Mouse (Mus musculus): ENCODE measurements at regions not wholly inside any gene's neighbourhood (a gene's known extent, or its start where the extent isn't known, plus 50 kb on each side); places are given as distances from the start of the nearest gene placed in this dataset.
A peak's percentile ranks its signal among the peaks of the same experiment; 100 is the strongest.

DNA sequence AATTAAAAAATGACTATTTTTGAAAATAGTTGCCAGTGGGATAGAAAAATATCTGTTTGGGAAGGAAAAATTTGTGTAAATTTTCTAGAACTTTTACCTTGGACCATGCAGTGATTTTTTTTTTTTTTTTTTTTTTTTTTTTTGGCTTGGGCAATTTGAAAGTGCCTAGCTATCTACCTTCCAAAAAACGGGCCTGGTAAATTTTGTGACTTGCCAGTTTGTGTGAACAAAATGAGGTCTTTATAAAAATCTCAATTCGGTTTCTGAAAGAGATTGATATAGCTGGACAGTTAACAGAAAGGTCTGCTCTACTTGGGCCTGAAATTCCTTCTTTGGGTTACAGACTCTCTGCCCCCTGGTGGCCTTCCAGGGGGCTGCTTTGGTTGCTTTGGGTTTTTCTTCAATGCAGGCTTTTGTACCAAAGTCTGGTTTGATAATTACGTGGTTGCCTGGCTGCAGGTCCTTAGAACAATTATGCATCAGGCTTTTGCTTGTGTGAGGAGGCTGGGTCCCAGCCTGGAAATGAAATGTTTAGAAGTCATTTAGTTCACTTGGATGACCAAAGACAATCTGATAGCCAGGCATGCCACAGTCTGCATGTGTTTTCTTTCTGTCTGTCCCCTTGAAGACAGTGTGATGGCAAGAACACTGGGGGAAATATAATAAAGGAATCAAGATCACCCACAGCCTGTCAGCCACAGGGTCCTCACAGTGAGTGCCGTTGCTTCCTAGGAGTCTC lies 75.6 kb upstream of the Jazf1 start:
- TF ChIP-seq POLR2A (IDR thresholded peaks at IDR 0.05; ENCODE audit: low read depth, low read length), result no peak
- peak; percentile 58; the same call in 1 of the 2 replicates for TF ChIP-seq CTCF (IDR thresholded peaks at IDR 0.05; ENCODE audit: extremely low read depth, insufficient read length, insufficient replicate concordance, low read depth, low read length)
- H3K4me1 ChIP-seq (ENCODE audit: control insufficient read depth, insufficient read depth, insufficient read length, low read length), result no peaks in the 10 kb centered on the region
- H3K36me3 ChIP-seq (ENCODE audit: control insufficient read depth, insufficient read depth, low read length), result no peaks in the 10 kb centered on the region
- no peak overlapping the region for H3K4me3 ChIP-seq (ENCODE audit: low read depth, low read length)
- no peak overlapping the region for H3K27ac ChIP-seq (ENCODE audit: insufficient read depth, low read depth, low read length)
- no peaks in the 10 kb centered on the region for H3K27me3 ChIP-seq (ENCODE audit: control insufficient read depth, insufficient read depth, low read length)
- 22% methylated on average over 4 of the region's 4 CpGs for WGBS

DNA sequence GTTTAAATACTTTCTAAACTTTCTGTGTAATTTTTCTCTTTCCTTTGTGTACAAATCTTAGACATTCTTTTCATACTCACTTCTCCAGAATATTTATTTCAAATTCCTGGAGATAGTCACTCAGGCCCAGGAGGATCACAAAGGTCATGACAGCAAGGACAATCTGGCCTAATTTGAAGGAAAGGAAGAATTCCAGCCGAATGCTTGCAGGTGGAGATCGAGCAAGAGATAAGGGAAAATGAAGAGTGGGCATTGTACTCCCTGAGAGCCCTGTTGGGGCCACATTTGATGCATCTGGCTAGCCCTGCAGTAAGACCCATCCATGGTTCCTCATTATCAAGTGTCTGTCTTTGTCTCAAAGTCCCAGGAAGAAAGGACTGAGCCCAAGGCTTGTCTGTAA lies 66.0 kb upstream of the Jazf1 start:
- Histone ChIP-seq H3K27ac (ENCODE audit: insufficient read depth, low read depth, low read length) (no peak overlapping the region), H3K36me3 (ENCODE audit: control insufficient read depth, insufficient read depth, low read length) (no peaks in the 10 kb centered on the region), H3K4me3 (ENCODE audit: low read depth, low read length) (no peak overlapping the region), H3K27me3 (ENCODE audit: control insufficient read depth, insufficient read depth, low read length) (no peaks in the 10 kb centered on the region), H3K4me1 (ENCODE audit: control insufficient read depth, insufficient read depth, insufficient read length, low read length) (no peaks in the 10 kb centered on the region)
- TF ChIP-seq CTCF (IDR thresholded peaks at IDR 0.05; ENCODE audit: extremely low read depth, insufficient read length, insufficient replicate concordance, low read depth, low read length) (no peak), POLR2A (IDR thresholded peaks at IDR 0.05; ENCODE audit: low read depth, low read length) (no peak)
- 40% methylated on average over 2 of the region's 2 CpGs for WGBS

DNA sequence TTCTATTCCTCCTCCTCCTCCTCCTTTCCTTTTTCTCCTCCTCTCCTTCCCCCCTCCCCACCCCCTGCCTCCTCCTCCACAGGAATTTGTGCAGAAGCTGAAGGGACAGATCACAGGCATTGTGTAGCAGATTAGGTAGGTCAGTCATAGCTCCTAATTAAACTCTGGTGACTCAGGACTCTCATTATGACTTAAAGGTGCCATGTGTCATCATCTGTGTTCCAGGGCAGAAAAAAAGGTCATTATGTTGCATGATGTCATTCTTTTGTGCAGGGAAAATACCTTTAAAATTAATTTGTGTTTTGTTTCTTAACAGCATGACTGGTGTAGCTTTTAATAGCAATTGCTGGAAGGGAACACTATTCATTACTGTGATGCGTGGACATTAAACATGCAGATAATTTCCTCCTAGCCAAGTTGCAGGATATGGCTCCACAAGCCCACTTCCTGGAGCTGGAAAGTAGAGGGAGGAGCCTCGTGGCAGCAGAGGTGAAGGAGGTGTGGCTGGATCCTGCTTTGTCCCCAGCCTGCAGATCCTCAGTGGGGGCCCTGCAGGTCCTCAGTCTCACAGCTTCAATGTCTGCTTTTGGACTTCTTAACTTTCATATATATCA lies 62.4 kb upstream of the Jazf1 start:
- Histone ChIP-seq H3K27me3 (ENCODE audit: control insufficient read depth, insufficient read depth, low read length) (no peaks in the 10 kb centered on the region), H3K27ac (ENCODE audit: insufficient read depth, low read depth, low read length) (no peak overlapping the region), H3K36me3 (ENCODE audit: control insufficient read depth, insufficient read depth, low read length) (no peaks in the 10 kb centered on the region), H3K4me1 (ENCODE audit: control insufficient read depth, insufficient read depth, insufficient read length, low read length) (no peaks in the 10 kb centered on the region), H3K4me3 (ENCODE audit: low read depth, low read length) (no peak overlapping the region)
- TF ChIP-seq POLR2A (IDR thresholded peaks at IDR 0.05; ENCODE audit: low read depth, low read length) (no peak), CTCF (IDR thresholded peaks at IDR 0.05; ENCODE audit: extremely low read depth, insufficient read length, insufficient replicate concordance, low read depth, low read length) (no peak)
- WGBS, result 9% methylated on average over 2 of the region's 2 CpGs

DNA sequence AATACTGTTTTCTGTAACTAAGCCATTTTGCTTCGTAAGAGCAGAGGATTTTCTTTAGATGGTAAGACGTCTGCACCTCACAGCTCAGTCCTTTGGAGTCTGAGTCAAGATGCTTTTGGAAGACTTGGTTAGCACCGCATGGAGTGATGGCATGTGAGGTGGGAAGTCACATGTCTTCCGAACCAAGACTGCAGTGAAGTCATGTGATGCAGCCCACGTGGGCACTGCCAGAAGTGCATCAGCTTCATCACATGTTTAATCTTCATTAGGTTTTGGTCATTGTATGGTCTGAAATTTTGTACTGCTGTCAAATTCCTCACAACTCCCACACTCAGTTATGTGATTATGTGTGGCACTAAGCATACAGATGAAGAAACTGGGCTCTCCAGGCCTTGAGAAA lies 58.3 kb upstream of the Jazf1 start:
- H3K4me1 ChIP-seq (ENCODE audit: control insufficient read depth, insufficient read depth, insufficient read length, low read length), result no peaks in the 10 kb centered on the region
- H3K36me3 ChIP-seq (ENCODE audit: control insufficient read depth, insufficient read depth, low read length), result no peaks in the 10 kb centered on the region
- no peak for TF ChIP-seq CTCF (IDR thresholded peaks at IDR 0.05; ENCODE audit: extremely low read depth, insufficient read length, insufficient replicate concordance, low read depth, low read length)
- TF ChIP-seq POLR2A (IDR thresholded peaks at IDR 0.05; ENCODE audit: low read depth, low read length), result no peak
- 80% methylated on average over 5 of the region's 5 CpGs for WGBS
- no peak overlapping the region for H3K27ac ChIP-seq (ENCODE audit: insufficient read depth, low read depth, low read length)
- no peaks in the 10 kb centered on the region for H3K27me3 ChIP-seq (ENCODE audit: control insufficient read depth, insufficient read depth, low read length)
- H3K4me3 ChIP-seq (ENCODE audit: low read depth, low read length), result no peak overlapping the region

DNA sequence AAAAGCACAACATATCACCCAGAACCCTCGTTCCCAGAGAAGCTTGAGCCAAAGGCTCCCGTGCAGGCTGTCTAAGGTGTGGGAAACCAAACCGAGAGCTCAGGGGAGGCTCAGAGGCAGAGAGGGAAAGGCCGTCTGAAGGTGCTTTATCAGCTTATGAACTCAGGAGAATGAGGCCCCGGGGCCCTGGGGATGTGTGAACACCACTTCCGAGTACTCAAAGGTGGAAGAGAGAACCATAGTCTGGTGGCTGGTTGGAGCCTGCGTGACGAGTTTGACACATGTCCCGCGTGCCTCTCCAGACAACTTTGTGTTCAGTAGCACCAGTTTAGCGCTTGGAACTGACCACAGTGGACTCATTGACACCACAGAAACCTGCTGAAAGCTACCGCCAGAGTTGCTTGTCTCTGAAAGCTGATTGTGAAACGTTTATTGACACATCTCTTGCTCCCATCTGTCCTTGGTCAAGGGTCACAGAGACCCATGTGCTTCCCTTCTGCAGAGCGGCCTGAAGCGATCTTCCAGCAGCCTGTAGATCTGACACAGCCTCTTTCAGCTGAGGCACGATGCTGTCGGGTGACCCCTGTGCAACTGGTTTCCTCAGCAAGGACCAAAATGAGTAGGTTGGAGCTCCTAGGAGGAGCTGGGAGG lies 56.5 kb upstream of the Jazf1 start:
- H3K4me1 ChIP-seq (ENCODE audit: control insufficient read depth, insufficient read depth, insufficient read length, low read length), result no peaks in the 10 kb centered on the region
- no peak overlapping the region for H3K4me3 ChIP-seq (ENCODE audit: low read depth, low read length)
- no peak overlapping the region for H3K27ac ChIP-seq (ENCODE audit: insufficient read depth, low read depth, low read length)
- no peaks in the 10 kb centered on the region for H3K36me3 ChIP-seq (ENCODE audit: control insufficient read depth, insufficient read depth, low read length)
- no peaks in the 10 kb centered on the region for H3K27me3 ChIP-seq (ENCODE audit: control insufficient read depth, insufficient read depth, low read length)
- WGBS, result 51% methylated on average over 17 of the region's 17 CpGs
- TF ChIP-seq CTCF (IDR thresholded peaks at IDR 0.05; ENCODE audit: extremely low read depth, insufficient read length, insufficient replicate concordance, low read depth, low read length) (no peak), POLR2A (IDR thresholded peaks at IDR 0.05; ENCODE audit: low read depth, low read length) (no peak)

DNA sequence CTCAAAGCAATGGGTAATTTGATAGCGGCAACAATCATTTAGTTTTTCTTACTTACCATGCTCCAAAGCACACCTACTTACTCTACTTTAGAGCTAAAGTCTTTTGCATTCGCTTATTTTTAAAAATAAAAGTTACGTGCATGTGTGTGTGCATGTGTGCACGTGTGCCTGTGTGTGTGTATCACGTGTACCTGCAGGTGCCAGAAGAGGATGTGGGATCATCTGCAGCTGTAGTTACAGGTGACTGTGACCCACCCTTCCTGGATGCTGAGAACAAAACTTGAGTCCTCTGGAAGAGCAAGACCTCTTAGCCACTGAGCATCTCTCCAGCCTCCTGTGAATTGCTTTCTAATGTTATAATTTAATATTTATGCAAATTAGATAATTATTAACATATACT lies 52.0 kb upstream of the Jazf1 start:
- TF ChIP-seq CTCF (IDR thresholded peaks at IDR 0.05; ENCODE audit: extremely low read depth, insufficient read length, insufficient replicate concordance, low read depth, low read length) (no peak), POLR2A (IDR thresholded peaks at IDR 0.05; ENCODE audit: low read depth, low read length) (no peak)
- no peaks in the 10 kb centered on the region for H3K36me3 ChIP-seq (ENCODE audit: control insufficient read depth, insufficient read depth, low read length)
- H3K4me1 ChIP-seq (ENCODE audit: control insufficient read depth, insufficient read depth, insufficient read length, low read length), result no peaks in the 10 kb centered on the region
- H3K27me3 ChIP-seq (ENCODE audit: control insufficient read depth, insufficient read depth, low read length), result no peaks in the 10 kb centered on the region
- 86% methylated on average over 5 of the region's 5 CpGs for WGBS
- H3K4me3 ChIP-seq (ENCODE audit: low read depth, low read length), result no peak overlapping the region
- no peak overlapping the region for H3K27ac ChIP-seq (ENCODE audit: insufficient read depth, low read depth, low read length)

Measured in small intestine, adult 2 months (tissue).